Mouse (Mus musculus): ENCODE results near the gene Gm20388. TPM values are rescaled to one million over a fixed set of nuclear protein-coding genes. Genes with fewer than 3 reads are reported as not detected.
A peak's percentile ranks its signal among the peaks of the same experiment; 100 is the strongest.

Gene Gm20388
- polyA plus RNA-seq, 1 experiment from 2014 or later, result 8.3 TPM

GRCm38 (mm10) chr8:120315644-120316043 lies 405.0 kb downstream of the Gm20388 start:
- ATAC-seq (replicated peaks; ENCODE audit: low FRiP score, low TSS enrichment, low read depth), result no peak

DNA sequence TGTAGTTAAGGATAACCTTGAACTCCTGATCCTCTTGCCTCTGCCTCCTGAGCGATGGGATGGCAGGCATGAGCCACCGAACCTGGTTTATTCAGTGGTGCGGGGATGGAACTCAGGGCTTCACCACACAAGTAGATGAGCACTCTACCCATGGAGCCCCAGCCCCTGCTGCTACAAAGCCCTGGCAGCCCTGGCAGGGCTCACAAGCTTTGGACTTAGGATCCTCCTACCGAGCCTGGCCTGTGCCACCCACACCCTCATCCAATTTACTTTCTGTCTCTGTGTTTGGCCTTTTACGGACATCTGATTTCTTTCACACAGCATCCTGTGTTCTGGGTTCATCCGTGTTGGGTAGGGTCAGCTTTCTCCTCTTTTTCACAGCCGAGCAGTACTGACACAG lies 406.1 kb downstream of the Gm20388 start:
- H3K9me3 ChIP-seq (ENCODE audit: control insufficient read depth, low read length), result no peaks in the 10 kb centered on the region
- no peaks in the 10 kb centered on the region for H3K36me3 ChIP-seq (ENCODE audit: control insufficient read depth, insufficient read depth, low read length)
- peaks cover 5% of the 10 kb centered on the region; the same call in 1 of the 2 replicates for H3K4me1 ChIP-seq (replicated peaks; ENCODE audit: control insufficient read depth, insufficient read depth, low read length)
- H3K27ac ChIP-seq (ENCODE audit: low read depth), result no peak overlapping the region
- no peak overlapping the region for H3K4me3 ChIP-seq (ENCODE audit: low read depth, low read length)
- H3K27me3 ChIP-seq (replicated peaks; ENCODE audit: control insufficient read depth, insufficient read depth, low read length), result no peaks in the 10 kb centered on the region
- H3K9ac ChIP-seq (ENCODE audit: low read length), result no peak overlapping the region
- DNase-seq (ENCODE audit: low spot score), result no peak
- no peak overlapping the region for H3K4me2 ChIP-seq (ENCODE audit: low read length)
- WGBS, result 84% methylated on average over 7 of the region's 7 CpGs
- ATAC-seq (replicated peaks; ENCODE audit: low FRiP score, low TSS enrichment, low read depth), result no peak

More at GRCm38 (mm10) chr8:120315644-120316043, 405.0 kb downstream of the Gm20388 start:
- Histone ChIP-seq H3K4me2 (ENCODE audit: low read length) (no peak overlapping the region), H3K4me3 (ENCODE audit: low read depth, low read length) (no peak overlapping the region), H3K27ac (ENCODE audit: low read depth) (no peak overlapping the region), H3K9me3 (ENCODE audit: control insufficient read depth, low read length) (no peaks in the 10 kb centered on the region), H3K27me3 (replicated peaks; ENCODE audit: control insufficient read depth, insufficient read depth, low read length) (no peaks in the 10 kb centered on the region), H3K9ac (ENCODE audit: low read length) (no peak overlapping the region), H3K36me3 (ENCODE audit: control insufficient read depth, insufficient read depth, low read length) (no peaks in the 10 kb centered on the region), H3K4me1 (replicated peaks; ENCODE audit: control insufficient read depth, insufficient read depth, low read length) (peaks cover 5% of the 10 kb centered on the region; the same call in 1 of the 2 replicates)
- DNase-seq (ENCODE audit: low spot score), result no peak
- WGBS, result 83% methylated on average over 4 of the region's 4 CpGs

GRCm38 (mm10) chr8:120317118-120317824 lies 406.6 kb downstream of the Gm20388 start:
- no peak overlapping the region for H3K4me3 ChIP-seq (ENCODE audit: low read depth, low read length)
- no peak overlapping the region for H3K9ac ChIP-seq (ENCODE audit: low read length)
- no peaks in the 10 kb centered on the region for H3K27me3 ChIP-seq (replicated peaks; ENCODE audit: control insufficient read depth, insufficient read depth, low read length)
- no peak overlapping the region for H3K27ac ChIP-seq (ENCODE audit: low read depth)
- no peaks in the 10 kb centered on the region for H3K9me3 ChIP-seq (ENCODE audit: control insufficient read depth, low read length)
- ATAC-seq (replicated peaks; ENCODE audit: low FRiP score, low TSS enrichment, low read depth) (no peak), DNase-seq (ENCODE audit: low spot score) (no peak)
- H3K36me3 ChIP-seq (ENCODE audit: control insufficient read depth, insufficient read depth, low read length), result no peaks in the 10 kb centered on the region
- WGBS, result 85% methylated on average over 21 of the region's 21 CpGs
- H3K4me2 ChIP-seq (ENCODE audit: low read length), result no peak overlapping the region
- peaks cover 8% of the 10 kb centered on the region; the same call in 1 of the 2 replicates for H3K4me1 ChIP-seq (replicated peaks; ENCODE audit: control insufficient read depth, insufficient read depth, low read length)

DNA sequence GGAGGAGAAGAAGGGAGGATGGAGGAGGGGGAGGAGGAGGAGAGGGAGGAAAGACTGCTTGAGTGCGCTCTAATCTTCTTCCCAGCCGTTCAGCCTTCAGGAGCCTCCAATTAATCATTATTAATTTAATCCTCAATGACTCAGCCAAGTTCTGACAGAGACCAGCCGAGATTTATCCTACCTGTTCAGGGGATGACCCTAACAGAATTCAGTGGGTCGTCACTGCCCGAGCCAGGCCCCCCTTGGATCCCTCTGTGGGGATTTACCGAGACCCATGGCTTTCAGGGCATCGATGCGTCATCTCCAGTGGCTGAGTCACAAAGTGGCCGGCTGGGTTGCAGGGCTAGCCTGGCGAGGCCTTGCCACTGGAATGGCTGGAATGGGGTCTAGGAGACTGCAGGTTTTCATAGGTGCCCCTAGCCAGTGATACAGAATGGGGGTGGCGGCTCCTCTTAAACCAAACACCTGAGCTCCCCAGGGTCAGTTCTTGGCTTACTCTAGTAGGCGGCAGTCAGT lies 407.9 kb downstream of the Gm20388 start:
- ATAC-seq (replicated peaks; ENCODE audit: low FRiP score, low TSS enrichment, low read depth) (no peak), DNase-seq (ENCODE audit: low spot score) (no peak)
- Histone ChIP-seq H3K9ac (ENCODE audit: low read length) (no peak overlapping the region), H3K4me1 (replicated peaks; ENCODE audit: control insufficient read depth, insufficient read depth, low read length) (peaks cover 20% of the 10 kb centered on the region), H3K4me2 (ENCODE audit: low read length) (no peak overlapping the region), H3K36me3 (ENCODE audit: control insufficient read depth, insufficient read depth, low read length) (no peaks in the 10 kb centered on the region), H3K27ac (ENCODE audit: low read depth) (no peak overlapping the region), H3K4me3 (ENCODE audit: low read depth, low read length) (no peak overlapping the region), H3K9me3 (ENCODE audit: control insufficient read depth, low read length) (no peaks in the 10 kb centered on the region), H3K27me3 (replicated peaks; ENCODE audit: control insufficient read depth, insufficient read depth, low read length) (no peaks in the 10 kb centered on the region)
- WGBS, result 57% methylated on average over 12 of the region's 12 CpGs

- Histone ChIP-seq H3K36me3 (ENCODE audit: control insufficient read depth, insufficient read depth, low read length) (no peaks in the 10 kb centered on the region), H3K4me2 (ENCODE audit: low read length) (no peak overlapping the region), H3K27me3 (replicated peaks; ENCODE audit: control insufficient read depth, insufficient read depth, low read length) (no peaks in the 10 kb centered on the region), H3K4me3 (ENCODE audit: low read depth, low read length) (no peak overlapping the region), H3K9ac (ENCODE audit: low read length) (no peak overlapping the region), H3K4me1 (replicated peaks; ENCODE audit: control insufficient read depth, insufficient read depth, low read length) (peaks cover 23% of the 10 kb centered on the region), H3K27ac (ENCODE audit: low read depth) (no peak overlapping the region), H3K9me3 (ENCODE audit: control insufficient read depth, low read length) (no peaks in the 10 kb centered on the region)
- peak; percentile 91 for DNase-seq (ENCODE audit: low spot score)
- ATAC-seq (replicated peaks; ENCODE audit: low FRiP score, low TSS enrichment, low read depth), result peak; percentile 41
- WGBS, result 25% methylated on average over 7 of the region's 7 CpGs
These were observed 408.8 kb downstream of the Gm20388 start for GRCm38 (mm10) chr8:120319449-120319848.

DNA sequence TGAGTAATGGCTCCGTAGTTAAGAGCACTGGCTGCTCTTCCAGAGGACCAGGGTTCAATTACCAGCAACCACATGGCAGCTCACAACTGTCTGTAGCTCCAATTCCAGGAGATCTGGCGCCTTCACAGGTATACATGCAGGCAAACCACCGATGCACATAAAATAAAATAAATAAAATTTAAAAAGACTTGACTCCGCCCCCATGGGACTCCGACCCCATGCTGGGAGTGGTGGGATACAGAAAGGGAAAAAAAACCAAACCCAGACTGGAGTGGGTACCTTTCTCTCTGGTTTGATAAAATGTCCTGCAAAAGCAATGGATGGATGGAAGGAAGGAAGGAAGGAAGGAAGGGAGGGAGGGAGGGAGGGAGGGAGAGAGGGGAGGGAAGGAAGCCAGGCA lies 409.5 kb downstream of the Gm20388 start:
- DNase-seq (ENCODE audit: low spot score), result no peak
- no peak overlapping the region for H3K4me2 ChIP-seq (ENCODE audit: low read length)
- no peak overlapping the region for H3K9ac ChIP-seq (ENCODE audit: low read length)
- no peak overlapping the region for H3K27ac ChIP-seq (ENCODE audit: low read depth)
- H3K27me3 ChIP-seq (replicated peaks; ENCODE audit: control insufficient read depth, insufficient read depth, low read length), result no peaks in the 10 kb centered on the region
- peaks cover 26% of the 10 kb centered on the region for H3K4me1 ChIP-seq (replicated peaks; ENCODE audit: control insufficient read depth, insufficient read depth, low read length)
- 78% methylated on average over 5 of the region's 5 CpGs for WGBS
- no peaks in the 10 kb centered on the region for H3K9me3 ChIP-seq (ENCODE audit: control insufficient read depth, low read length)
- H3K36me3 ChIP-seq (ENCODE audit: control insufficient read depth, insufficient read depth, low read length), result no peaks in the 10 kb centered on the region
- no peak overlapping the region for H3K4me3 ChIP-seq (ENCODE audit: low read depth, low read length)
- no peak for ATAC-seq (replicated peaks; ENCODE audit: low FRiP score, low TSS enrichment, low read depth)

- peaks cover 26% of the 10 kb centered on the region for H3K4me1 ChIP-seq (replicated peaks; ENCODE audit: control insufficient read depth, insufficient read depth, low read length)
- ATAC-seq (replicated peaks; ENCODE audit: low FRiP score, low TSS enrichment, low read depth), result no peak
These were observed 411.1 kb downstream of the Gm20388 start for GRCm38 (mm10) chr8:120321724-120322123.

DNA sequence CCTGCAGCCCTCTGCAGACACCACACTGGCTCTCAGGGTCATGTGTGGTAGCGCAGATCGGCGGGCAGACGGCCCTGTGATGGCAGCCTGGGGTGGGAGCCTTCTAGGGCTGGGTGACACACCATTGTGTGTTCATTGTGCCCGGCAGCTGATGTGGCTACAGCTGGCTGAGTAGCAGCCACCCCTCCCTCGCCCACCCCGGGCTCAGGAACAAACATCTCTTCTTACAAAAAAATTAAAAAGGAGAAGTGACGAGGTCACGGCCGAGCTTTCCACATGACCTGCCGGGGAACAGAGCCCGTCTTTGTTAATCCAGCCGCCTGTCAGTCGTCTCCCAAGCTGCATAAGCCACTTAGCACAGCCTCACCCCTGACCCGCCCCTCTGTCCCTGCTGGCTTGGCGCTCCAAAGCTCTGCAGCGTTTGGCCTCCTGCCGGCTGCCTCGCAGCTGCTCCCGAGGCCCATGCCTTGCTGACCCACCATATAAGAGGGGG lies 412.4 kb downstream of the Gm20388 start:
- H3K4me1 ChIP-seq (replicated peaks; ENCODE audit: control insufficient read depth, insufficient read depth, low read length), result peaks cover 26% of the 10 kb centered on the region
- H3K36me3 ChIP-seq (ENCODE audit: control insufficient read depth, insufficient read depth, low read length), result no peaks in the 10 kb centered on the region
- DNase-seq (ENCODE audit: low spot score) (peak; percentile 65), ATAC-seq (replicated peaks; ENCODE audit: low FRiP score, low TSS enrichment, low read depth) (peak; percentile 51)
- no peak overlapping the region for H3K27ac ChIP-seq (ENCODE audit: low read depth)
- WGBS, result 20% methylated on average over 20 of the region's 20 CpGs
- H3K27me3 ChIP-seq (replicated peaks; ENCODE audit: control insufficient read depth, insufficient read depth, low read length), result no peaks in the 10 kb centered on the region
- H3K4me2 ChIP-seq (ENCODE audit: low read length), result peak overlapping the region; percentile 5; the same call in 1 of the 2 replicates
- H3K4me3 ChIP-seq (ENCODE audit: low read depth, low read length), result no peak overlapping the region
- no peaks in the 10 kb centered on the region for H3K9me3 ChIP-seq (ENCODE audit: control insufficient read depth, low read length)
- peak overlapping the region; percentile 4; the same call in 1 of the 2 replicates for H3K9ac ChIP-seq (ENCODE audit: low read length)

More at GRCm38 (mm10) chr8:120321724-120322123, 411.1 kb downstream of the Gm20388 start:
- Histone ChIP-seq H3K27ac (ENCODE audit: low read depth) (no peak overlapping the region), H3K9me3 (ENCODE audit: control insufficient read depth, low read length) (no peaks in the 10 kb centered on the region), H3K27me3 (replicated peaks; ENCODE audit: control insufficient read depth, insufficient read depth, low read length) (no peaks in the 10 kb centered on the region), H3K9ac (ENCODE audit: low read length) (no peak overlapping the region), H3K4me2 (ENCODE audit: low read length) (no peak overlapping the region), H3K4me3 (ENCODE audit: low read depth, low read length) (no peak overlapping the region), H3K36me3 (ENCODE audit: control insufficient read depth, insufficient read depth, low read length) (no peaks in the 10 kb centered on the region)
- DNase-seq (ENCODE audit: low spot score), result no peak
- WGBS, result 53% methylated on average over 6 of the region's 6 CpGs
